Mouse (Mus musculus) gastrocnemius, adult 2 months (tissue): ENCODE data around the gene Atp6v1f. TPM values are rescaled to one million over a fixed set of nuclear protein-coding genes. Genes with fewer than 3 reads are reported as not detected.

Source experiments
- DNase-seq: peaks from one replicate; pipeline ENCODE4 v3.0.0; 2022
- H3K27ac ChIP-seq: fragments of 200-600 bp; 2 replicates; pipeline ENCODE4 v1.8.1; 2022; ENCODE audit warnings: mild to moderate bottlenecking
- H3K4me3 ChIP-seq: fragments of 200-600 bp; 2 replicates; pipeline ENCODE4 v1.8.1; 2022; ENCODE audit warnings: mild to moderate bottlenecking, moderate library complexity
- CTCF ChIP-seq: fragments of 200-600 bp; IDR thresholded peaks from 2 replicates; pipeline ENCODE4 v1.8.1; 2022; ENCODE audit warnings: antibody characterized with exemption, mild to moderate bottlenecking, moderate library complexity
- intact Hi-C: fragments of 180-260 bp; cut with DNase I; formaldehyde crosslinking; loops from one replicate; pipeline ENCODE4 v1.15.1; 2025
- long read RNA-seq, 2 experiments: library from polyadenylated mRNA; stranded (forward); transcript quantifications; one replicate each; pipeline ENCODE4 v2.0.0; 2021
- total RNA-seq, 2 experiments: library from RNA; stranded (reverse); gene quantifications; 2 replicates each; pipeline ENCODE4 v1.2.3; 2021

Gene Atp6v1f
- 100 to 1,000 TPM; 110 to 112 TPM for total RNA-seq
- long read RNA-seq, experiment 1, transcript Atp6v1f-201 (2 exons, 703 nt): major isoform, 101 of 103 reads
- long read RNA-seq, experiment 1, partial matches to known transcripts: 1 of 103 reads
- long read RNA-seq, experiment 1, other reads (novel, unspliced or antisense): 1 of 103 reads
- long read RNA-seq, experiment 2, transcript Atp6v1f-201 (2 exons, 703 nt): major isoform, 84 of 88 reads
- long read RNA-seq, experiment 2, partial matches to known transcripts: 0 of 88 reads
- long read RNA-seq, experiment 2, other reads (novel, unspliced or antisense): 4 of 88 reads

DNA sequence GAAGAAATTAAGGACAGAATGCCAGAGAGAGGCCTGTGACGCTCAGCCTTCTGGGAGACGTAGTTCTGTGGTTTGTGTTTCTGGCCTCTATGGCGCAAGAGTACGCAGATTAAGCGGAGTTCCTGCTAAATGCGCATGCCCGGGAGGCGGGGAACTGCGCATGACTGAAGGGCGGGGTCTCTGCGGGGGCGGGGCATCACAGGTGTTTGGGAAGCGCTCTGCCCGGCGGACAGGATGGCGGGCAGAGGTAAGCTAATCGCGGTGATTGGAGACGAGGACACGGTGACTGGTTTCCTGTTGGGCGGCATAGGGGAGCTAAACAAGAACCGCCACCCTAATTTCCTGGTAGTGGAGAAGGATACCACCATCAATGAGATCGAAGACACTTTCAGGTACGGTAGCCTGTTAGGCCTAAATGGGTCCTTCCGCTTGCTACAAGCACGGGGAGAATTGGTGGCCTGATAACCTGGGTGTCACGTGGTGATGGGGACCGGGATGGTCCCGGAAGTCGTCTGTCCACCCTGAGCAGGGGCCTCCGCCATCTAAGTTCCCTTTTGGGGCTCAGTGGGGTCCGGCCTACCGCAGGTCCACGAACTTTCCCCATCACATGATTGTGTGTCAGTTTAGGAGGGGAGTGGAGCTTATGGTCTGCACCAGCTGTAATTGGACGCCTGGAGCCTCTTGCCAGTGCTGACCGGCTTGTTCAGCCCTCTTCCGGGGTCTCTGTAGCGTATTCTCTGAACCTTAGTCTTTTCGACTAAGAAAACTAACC is at the start of gene Atp6v1f:
Gene Atp6v1f, plus strand, starts transcription at position 136 of the 772 bp plus-strand sequence.
- H3K4me3 ChIP-seq: peak within 1 kb of the TSS; percentile 78
- intact Hi-C loops: no loop called here
- no peak for TF ChIP-seq CTCF
- DNase-seq: peak; percentile 95
- H3K27ac ChIP-seq: peak within 1 kb of the TSS; percentile 84

GRCm38 (mm10) chr6:29420596-29420995 is 46.9 kb upstream of the Atp6v1f start:
- no peak for DNase-seq
- Histone ChIP-seq H3K4me3 (no peak overlapping the region), H3K27ac (no peak overlapping the region)
- intact Hi-C loops: no loop called here
- TF ChIP-seq CTCF: no peak

GRCm38 (mm10) chr6:29425118-29425517 is 42.4 kb upstream of the Atp6v1f start:
- no peak overlapping the region for H3K4me3 ChIP-seq
- no peak for DNase-seq
- intact Hi-C loops: no loop called here
- H3K27ac ChIP-seq: no peak overlapping the region
- TF ChIP-seq CTCF: no peak

DNA sequence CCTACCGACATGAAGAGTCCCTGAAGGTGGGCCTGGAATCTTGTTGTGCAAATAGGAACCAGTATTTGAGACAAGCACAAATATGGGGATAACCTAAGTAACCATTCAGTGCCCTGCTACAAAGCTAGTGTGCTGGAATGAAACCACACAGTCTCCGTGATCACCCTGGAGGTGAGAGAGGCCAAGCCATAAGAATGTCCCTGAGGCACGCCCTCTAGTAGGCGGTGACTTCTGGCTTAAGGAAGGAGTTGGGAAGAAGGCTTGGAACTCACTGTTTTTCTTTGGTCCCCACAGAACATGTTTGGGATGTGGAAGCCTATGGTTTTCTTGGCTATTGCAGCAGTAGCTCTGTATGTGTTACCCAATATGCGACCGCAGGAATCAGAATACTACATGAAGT is 41.2 kb upstream of the Atp6v1f start:
- intact Hi-C loops: no loop called here
- Histone ChIP-seq H3K27ac (no peak overlapping the region), H3K4me3 (no peak overlapping the region)
- TF ChIP-seq CTCF: no peak
- no peak for DNase-seq

DNA sequence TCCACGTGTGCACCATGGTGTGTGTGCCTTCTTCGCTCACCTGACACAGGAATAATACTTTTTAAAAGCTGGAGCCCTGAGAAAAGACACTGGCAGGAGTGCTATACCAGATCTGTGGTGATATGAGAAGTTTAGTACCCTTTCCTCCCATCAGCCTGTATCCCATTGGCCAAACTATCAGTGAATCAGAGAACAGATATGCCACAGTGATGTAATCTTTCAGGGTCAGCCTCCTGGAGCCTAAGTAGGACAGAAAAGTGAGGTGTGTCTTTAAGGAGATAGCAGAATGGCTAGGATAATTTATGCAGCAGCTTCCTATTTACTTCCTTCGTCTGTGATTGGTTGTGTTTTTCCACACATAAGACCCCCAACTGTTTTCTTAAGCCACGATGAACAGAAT is 39.3 kb upstream of the Atp6v1f start:
- Histone ChIP-seq H3K4me3 (no peak overlapping the region), H3K27ac (no peak overlapping the region)
- no peak for TF ChIP-seq CTCF
- DNase-seq: no peak
- intact Hi-C loops: no loop called here

DNA sequence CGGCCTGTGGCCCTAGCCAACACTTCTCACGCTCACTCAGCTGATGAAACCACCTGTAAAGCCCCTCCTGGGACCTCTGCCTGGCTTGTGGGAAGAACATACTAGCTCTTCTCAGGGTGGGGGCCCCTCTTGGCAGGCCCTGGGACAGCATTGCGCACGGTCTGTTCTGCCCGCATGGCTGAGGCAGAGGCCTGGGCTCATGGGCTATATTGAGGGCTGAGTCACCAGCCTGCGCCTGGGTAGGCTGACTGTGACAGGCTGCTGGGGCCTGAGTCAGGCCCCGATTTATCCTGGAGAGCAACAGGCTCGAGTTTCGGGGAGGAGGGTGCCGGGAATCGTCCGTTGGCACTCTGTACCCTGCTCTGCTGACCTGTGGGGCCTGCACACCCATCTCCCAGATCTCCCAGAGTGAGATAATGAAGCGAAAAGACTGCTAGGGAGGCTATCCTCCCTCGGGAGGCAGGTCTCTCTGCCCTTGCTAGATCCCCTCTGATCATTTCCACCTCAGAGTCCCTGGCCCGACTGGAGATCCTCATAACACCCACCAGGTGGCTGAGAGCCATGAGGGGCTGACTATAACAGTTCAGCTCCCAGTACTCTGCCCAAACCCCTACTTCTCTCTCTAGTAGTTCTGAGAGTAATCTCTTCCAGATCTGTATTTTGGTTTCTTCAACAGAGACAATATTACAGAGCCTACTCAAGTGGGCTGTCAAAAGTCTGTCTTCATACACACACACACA is 36.7 kb upstream of the Atp6v1f start:
- peak; percentile 90 for DNase-seq
- Histone ChIP-seq H3K4me3 (peak overlapping the region; percentile 94), H3K27ac (peak overlapping the region; percentile 99)
- intact Hi-C loops: no loop called here
- no peak for TF ChIP-seq CTCF

DNA sequence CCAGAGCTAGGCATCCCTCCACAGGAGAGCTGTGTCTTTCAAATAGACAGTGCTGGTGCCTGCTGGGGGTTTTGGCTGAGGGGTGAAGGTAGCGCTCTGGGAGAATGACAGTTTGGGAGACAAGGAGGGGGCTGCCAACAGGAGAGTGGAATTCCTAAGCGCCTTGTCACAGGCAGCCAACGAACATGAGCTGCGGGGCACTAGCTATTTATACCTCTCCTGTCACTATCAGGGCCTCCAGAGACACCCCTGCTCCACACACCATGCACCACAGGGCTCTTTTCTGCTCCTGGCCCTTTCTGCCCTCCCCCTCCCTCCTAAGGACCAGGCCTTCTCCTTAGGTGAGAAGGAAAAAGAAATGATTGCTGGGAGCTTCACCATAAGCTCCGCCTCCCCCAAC is 36.0 kb upstream of the Atp6v1f start:
- TF ChIP-seq CTCF: no peak
- DNase-seq: peak; percentile 77
- H3K27ac ChIP-seq: peak overlapping the region; percentile 99
- intact Hi-C loops: no loop called here
- peak overlapping the region; percentile 94 for H3K4me3 ChIP-seq

GRCm38 (mm10) chr6:29432156-29432555 is 35.4 kb upstream of the Atp6v1f start:
- H3K4me3 ChIP-seq: peak overlapping the region; percentile 94
- DNase-seq: peak; percentile 72
- H3K27ac ChIP-seq: peak overlapping the region; percentile 99
- no peak for TF ChIP-seq CTCF
- intact Hi-C loops: no loop called here

DNA sequence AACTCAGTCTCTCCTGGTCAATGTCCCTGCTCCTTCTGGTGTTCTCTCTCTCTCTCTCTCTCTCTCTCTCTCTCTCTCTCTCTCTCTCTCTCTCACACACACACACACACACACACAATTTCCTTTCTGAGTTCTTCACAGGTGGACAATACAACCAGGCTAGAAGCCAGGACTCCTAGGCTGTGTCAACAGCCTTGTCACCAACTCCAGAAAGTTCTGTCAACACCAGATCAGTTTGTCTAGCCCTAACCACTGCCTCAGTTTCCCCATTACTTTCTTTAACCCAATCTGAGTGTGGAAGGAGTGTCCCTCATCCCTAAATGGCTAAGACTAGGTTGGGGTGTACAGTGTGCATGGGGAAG is 34.9 kb upstream of the Atp6v1f start:
- intact Hi-C loops: no loop called here
- peak overlapping the region; percentile 94 for H3K4me3 ChIP-seq
- peak overlapping the region; percentile 99 for H3K27ac ChIP-seq
- TF ChIP-seq CTCF: no peak
- no peak for DNase-seq

- Histone ChIP-seq H3K27ac (peak within 1 kb of the TSS; percentile 99), H3K4me3 (peak within 1 kb of the TSS; percentile 94)
- DNase-seq: peak; percentile 86
- intact Hi-C loops: no loop called here
- TF ChIP-seq CTCF: no peak
Observed at GRCm38 (mm10) chr6:29433038-29433803, 34.3 kb upstream of the Atp6v1f start, which contains the start of gene Flnc. Gene Flnc, plus strand, starts transcription at chr6:29433256.

DNA sequence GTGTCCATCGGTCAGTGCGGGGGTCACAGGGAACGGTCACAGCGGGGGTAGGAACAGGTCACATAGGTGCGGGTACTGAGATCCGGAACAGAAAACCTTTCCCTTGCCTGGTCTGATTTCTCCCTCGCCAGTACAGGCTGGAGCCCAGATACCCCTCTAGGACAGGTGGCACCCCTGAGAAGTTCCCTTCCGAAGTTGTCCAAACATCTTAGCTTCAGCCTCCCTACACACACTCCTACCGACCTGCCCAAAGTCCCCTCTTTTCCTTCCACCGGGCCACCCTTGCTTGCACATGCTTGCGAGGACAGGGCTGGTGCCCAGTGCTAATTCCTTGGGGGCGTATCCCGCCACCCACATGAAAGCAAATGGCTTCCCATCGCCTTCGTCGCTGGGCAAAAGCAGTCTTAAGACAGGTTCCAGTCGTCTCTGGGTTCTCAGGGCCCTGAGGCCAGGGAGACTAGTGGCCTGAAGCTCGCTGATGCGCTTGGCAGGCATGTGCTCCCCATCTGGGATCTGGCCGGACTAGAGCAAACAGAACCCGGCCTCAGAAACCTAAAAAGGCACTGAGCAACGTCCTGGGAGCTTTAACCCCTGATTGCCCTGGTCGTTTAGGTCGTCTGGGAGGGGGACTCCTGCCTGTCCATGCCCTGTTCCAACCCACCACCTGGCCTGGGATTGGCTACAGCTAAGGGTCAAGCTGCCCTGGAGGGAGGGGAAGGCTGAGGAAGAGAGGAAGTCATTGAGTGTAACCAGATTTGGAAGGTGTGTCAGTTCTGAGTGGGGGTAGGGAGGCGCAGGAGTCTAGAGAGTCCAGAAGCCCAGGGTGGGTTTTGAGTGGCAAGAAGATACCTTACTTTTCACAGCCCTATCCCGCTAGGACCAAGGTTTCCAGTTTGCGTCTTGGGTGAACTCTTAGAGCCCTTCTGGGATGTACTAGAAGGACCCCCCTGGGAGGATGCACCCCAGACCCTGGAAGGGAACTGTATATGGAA is 33.4 kb upstream of the Atp6v1f start:
- peak overlapping the region; percentile 94 for H3K4me3 ChIP-seq
- peak; percentile 88 for DNase-seq
- no peak for TF ChIP-seq CTCF
- H3K27ac ChIP-seq: peak overlapping the region; percentile 99
- intact Hi-C loops: no loop called here
